Mouse (Mus musculus): ENCODE measurements at regions not wholly inside any gene's neighbourhood (a gene's known extent, or its start where the extent isn't known, plus 50 kb on each side); places are given as distances from the start of the nearest gene placed in this dataset.

- no peak for TF ChIP-seq POLR2A (IDR thresholded peaks at IDR 0.05; ENCODE audit: low read depth, low read length)
- TF ChIP-seq CTCF (conservative IDR thresholded peaks at IDR 0.05; ENCODE audit: insufficient read depth, insufficient read length, low read depth, low read length) = no peak
Measured at GRCm38 (mm10) chr2:51276591-51276990, 127.7 kb upstream of the Rnd3 start.

Data from kidney, adult 2 months (tissue).